In the genomic region with DNA sequence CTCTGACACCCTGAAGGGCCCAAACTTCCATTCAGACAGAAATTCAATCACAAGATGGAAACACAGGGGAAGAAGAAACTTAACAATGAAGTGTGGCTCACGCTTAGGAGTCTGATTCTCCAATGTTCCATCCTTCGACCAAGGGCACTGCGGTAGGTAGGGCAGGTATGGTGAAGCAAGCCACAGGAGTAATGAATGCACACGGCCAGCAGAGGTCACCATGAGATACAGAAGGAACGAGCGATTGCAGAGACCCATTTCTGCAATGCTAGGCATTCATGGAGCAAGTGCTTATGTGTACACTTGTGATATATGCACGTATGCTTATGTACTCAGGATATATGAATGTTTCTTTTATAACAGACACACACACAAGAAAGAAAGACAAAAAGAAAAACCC, we compare ENCODE assay signal across 8 mouse cellular contexts. TPM values are rescaled to one million over a fixed set of nuclear protein-coding genes. Genes with fewer than 3 reads are reported as not detected.
DNase-seq lines count a peak whose midpoint lies in the region; ATAC-seq and TF ChIP-seq lines count a peak whose summit lies in the region.

No protein-coding gene starts in this region.

- peak; percentile 40 for DNase-seq in adrenal gland, postnatal 10 days
- DNase-seq in adrenal gland, adult 18-20 months (ENCODE audit: low spot score in 2 of 2): no peak
- DNase-seq in left cerebral cortex, postnatal 14 days (ENCODE audit: low spot score in 2 of 2): peak; percentile 29
- no peak for DNase-seq in left cerebral cortex, adult 9 months (ENCODE audit: low spot score in 2 of 2)
- peak; percentile 84 for DNase-seq in ZHBTc4 (ENCODE audit: low read depth, low spot score)
- DNase-seq in forebrain, postnatal 0 days: peak; percentile 39
- peak; percentile 41 for DNase-seq in lung, postnatal 10 days
- peak; percentile 58 for DNase-seq in thymus, postnatal 25 days

- no peak overlapping the region for H3K4me2 ChIP-seq in forebrain, postnatal 0 days (ENCODE audit: low read depth)

- no peak overlapping the region for H3K4me3 ChIP-seq in forebrain, postnatal 0 days (ENCODE audit: low read depth, low read length)

- peak; percentile 58; the same call in 1 of the 2 replicates for ATAC-seq in forebrain, postnatal 0 days

- peaks cover 44% of the 10 kb centered on the region for H3K36me3 ChIP-seq in forebrain, postnatal 0 days (ENCODE audit: insufficient read depth)

- H3K9me3 ChIP-seq in forebrain, postnatal 0 days (ENCODE audit: low read length): no peaks in the 10 kb centered on the region

- H3K27ac ChIP-seq in forebrain, postnatal 0 days (ENCODE audit: low read depth, low read length): no peak overlapping the region

- intact Hi-C loops in left cerebral cortex, postnatal 14 days (cut with DNase I): loop anchor here (10.0 kb wide), 1 partner anchor 289 kb away; no protein-coding TSS in a partner anchor

- no peaks in the 10 kb centered on the region for H3K4me1 ChIP-seq in forebrain, postnatal 0 days (ENCODE audit: insufficient read depth)

- 74% methylated on average over 7 of the region's 7 CpGs for WGBS in forebrain, postnatal 0 days

- no peaks in the 10 kb centered on the region for H3K27me3 ChIP-seq in forebrain, postnatal 0 days (ENCODE audit: insufficient read depth, low read length)

- no peak overlapping the region for H3K9ac ChIP-seq in forebrain, postnatal 0 days

- TF ChIP-seq CTCF in forebrain, postnatal 0 days (IDR thresholded peaks at IDR 0.05; ENCODE audit: low read depth): peak; percentile 66

RNA-seq across cellular contexts. Expression of gene Mccc1, which starts 26.9 kb away (rescaled TPM):
- total RNA-seq in adrenal gland, postnatal 10 days (2021): 10 to 100 TPM; 93.1 to 94.1 TPM
- 100 to 1,000 TPM; 128 to 133 TPM for total RNA-seq in adrenal gland, adult 18-20 months (2021)
- 10 to 100 TPM; 30.0 TPM for total RNA-seq in left cerebral cortex, postnatal 14 days (2021)
- 5.9 and 7.7 TPM in 2 replicates for total RNA-seq in forebrain, postnatal 0 days (2014; rRNA removed)
- 8.9 and 13.7 TPM in 2 replicates for polyA plus RNA-seq in forebrain, postnatal 0 days (2015; fragmentation: Nextera tagmentation; extraction: Ambion mirVana)

RNA-seq across cellular contexts. Expression of gene Dcun1d1, which starts 36.3 kb away (rescaled TPM):
- total RNA-seq in adrenal gland, postnatal 10 days (2021): 10 to 100 TPM; 55.3 to 65.0 TPM
- total RNA-seq in adrenal gland, adult 18-20 months (2021): 10 to 100 TPM; 55.9 to 72.4 TPM
- total RNA-seq in left cerebral cortex, postnatal 14 days (2021): 10 to 100 TPM; 65.7 to 67.8 TPM
- 74.1 and 82.8 TPM in 2 replicates for total RNA-seq in forebrain, postnatal 0 days (2014; rRNA removed)
- polyA plus RNA-seq in forebrain, postnatal 0 days (2015; fragmentation: Nextera tagmentation; extraction: Ambion mirVana): 102 and 125 TPM in 2 replicates

Comparison
In these comparisons a context has a peak if more than half of its experiments do, and no peak if none do; other contexts are left out.
1. DNase-seq: peak in adrenal gland, postnatal 10 days (single experiment), left cerebral cortex, postnatal 14 days (2 of 2), ZHBTc4 (single experiment), forebrain, postnatal 0 days (single experiment), lung, postnatal 10 days (single experiment) and thymus, postnatal 25 days (single experiment); none in adrenal gland, adult 18-20 months (0 of 2) and left cerebral cortex, adult 9 months (0 of 2).